Mouse (Mus musculus) midbrain, embryonic 10.5 days (tissue): ENCODE data around the gene Rpl29. TPM values are rescaled to one million over a fixed set of nuclear protein-coding genes. Genes with fewer than 3 reads are reported as not detected.

Source experiments
- DNase-seq: peaks from one replicate; pipeline ENCODE4 v3.0.0-alpha.2; 2017; ENCODE audit warnings: low spot score
- H3K27ac ChIP-seq: fragments of 300-500 bp; sonication (generic); replicated peaks from 2 replicates; pipeline ENCODE4 v1.5.1; 2016; ENCODE audit warnings: mild to moderate bottlenecking
- H3K27me3 ChIP-seq: fragments of 300-500 bp; sonication (generic); 2 replicates; pipeline ENCODE4 v1.6.1; 2016; ENCODE audit warnings: low read depth, mild to moderate bottlenecking; ENCODE audit not compliant: poor library complexity, severe bottlenecking
- H3K36me3 ChIP-seq: fragments of 300-500 bp; sonication (generic); 2 replicates; pipeline ENCODE4 v1.6.1; 2016; ENCODE audit warnings: mild to moderate bottlenecking, moderate library complexity
- H3K4me1 ChIP-seq: fragments of 300-500 bp; sonication (generic); 2 replicates; pipeline ENCODE4 v1.6.1; 2016
- H3K4me3 ChIP-seq: fragments of 300-500 bp; sonication (generic); 2 replicates; pipeline ENCODE4 v1.5.1; 2016; ENCODE audit warnings: mild to moderate bottlenecking, moderate library complexity
- H3K9me3 ChIP-seq: fragments of 300-500 bp; sonication (generic); replicated peaks from 2 replicates; pipeline ENCODE4 v1.6.1; 2016; ENCODE audit warnings: mild to moderate bottlenecking
- WGBS: fragments of 180-500 bp; shearing (Covaris S2); methylation state at CpG from one replicate; pipeline ENCODE4 v1.1.7; 2016; 5-methylcytosine and 5-hydroxymethylcytosine counted together
- polyA plus RNA-seq: library from polyadenylated mRNA; unstranded; fragments of >200 nt; fragmentation: Nextera tagmentation; extraction: Ambion mirVana; gene quantifications from 2 replicates; pipeline ENCODE4 v1.2.1, GENCODE M21; 2016

Rpl29 gene
- polyA plus RNA-seq, 1 experiment from 2014 or later = 1,015 TPM

DNA sequence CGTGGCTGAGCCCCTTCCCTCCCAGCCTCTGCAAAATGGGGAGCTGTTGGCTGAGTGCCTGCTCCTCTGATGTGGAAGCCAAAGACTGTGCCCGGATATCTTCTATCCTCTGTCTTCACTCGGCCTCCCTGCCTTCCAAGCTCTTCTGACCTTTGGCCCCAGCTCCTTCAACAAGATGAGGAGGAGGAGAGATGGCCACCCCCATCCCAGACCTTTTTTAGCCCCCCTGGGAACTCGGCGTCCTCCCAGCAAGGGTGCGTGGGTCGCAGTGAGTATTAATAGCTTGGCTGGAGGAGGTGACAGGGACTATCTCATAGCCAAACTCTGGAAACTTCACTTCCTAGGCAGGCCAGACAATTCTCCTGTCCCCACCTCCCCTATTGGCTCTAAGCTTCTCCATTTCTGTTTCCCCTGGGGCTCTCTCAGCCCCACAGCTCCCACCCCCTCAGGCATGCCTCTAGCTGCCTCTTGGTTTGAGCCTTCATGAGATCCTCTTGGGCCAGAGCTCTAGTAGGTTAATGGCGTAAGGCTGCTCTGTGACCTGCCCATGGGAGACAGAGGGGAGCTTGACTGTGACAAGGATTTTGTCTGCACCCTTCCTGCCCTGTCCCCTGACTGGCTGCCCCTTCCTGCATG, 22.7 kb upstream of the Rpl29 start:
- Histone ChIP-seq H3K4me3 (no peak overlapping the region), H3K36me3 (no peaks in the 10 kb centered on the region), H3K27me3 (no peaks in the 10 kb centered on the region), H3K4me1 (peaks cover 21% of the 10 kb centered on the region), H3K27ac (peak overlapping the region; percentile 4; the same call in 1 of the 2 replicates), H3K9me3 (0 out of 2 replicates have a peak, but pooled peaks cover 3% of the 10 kb centered on the region)
- DNase-seq = no peak
- WGBS = 69% methylated on average over 8 of the region's 8 CpGs

DNA sequence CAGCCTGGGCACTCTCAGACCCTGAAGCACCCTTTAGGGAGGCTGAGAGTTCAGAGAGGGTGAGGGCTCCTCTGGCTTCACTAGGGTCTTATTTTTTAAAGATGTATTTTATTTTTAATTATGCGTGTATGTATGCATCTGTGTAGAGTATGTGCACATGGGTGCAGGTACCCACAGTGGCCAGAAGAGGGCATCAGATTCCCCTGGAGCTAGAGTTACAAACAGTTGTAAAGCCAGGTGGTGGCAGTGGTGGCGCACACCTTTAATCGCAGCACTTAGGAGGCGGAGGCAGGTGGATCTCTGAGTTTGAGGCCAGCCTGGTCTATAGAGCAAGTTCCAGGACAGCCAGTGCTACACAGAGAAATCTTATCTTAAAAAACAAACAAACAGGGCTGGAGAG, 20.2 kb upstream of the Rpl29 start:
- Histone ChIP-seq H3K36me3 (no peaks in the 10 kb centered on the region), H3K27ac (no peak overlapping the region), H3K27me3 (no peaks in the 10 kb centered on the region), H3K4me3 (no peak overlapping the region), H3K9me3 (0 out of 2 replicates have a peak, but pooled peaks cover 3% of the 10 kb centered on the region), H3K4me1 (peaks cover 21% of the 10 kb centered on the region)
- DNase-seq = no peak
- 94% methylated on average over 4 of the region's 4 CpGs for WGBS

DNA sequence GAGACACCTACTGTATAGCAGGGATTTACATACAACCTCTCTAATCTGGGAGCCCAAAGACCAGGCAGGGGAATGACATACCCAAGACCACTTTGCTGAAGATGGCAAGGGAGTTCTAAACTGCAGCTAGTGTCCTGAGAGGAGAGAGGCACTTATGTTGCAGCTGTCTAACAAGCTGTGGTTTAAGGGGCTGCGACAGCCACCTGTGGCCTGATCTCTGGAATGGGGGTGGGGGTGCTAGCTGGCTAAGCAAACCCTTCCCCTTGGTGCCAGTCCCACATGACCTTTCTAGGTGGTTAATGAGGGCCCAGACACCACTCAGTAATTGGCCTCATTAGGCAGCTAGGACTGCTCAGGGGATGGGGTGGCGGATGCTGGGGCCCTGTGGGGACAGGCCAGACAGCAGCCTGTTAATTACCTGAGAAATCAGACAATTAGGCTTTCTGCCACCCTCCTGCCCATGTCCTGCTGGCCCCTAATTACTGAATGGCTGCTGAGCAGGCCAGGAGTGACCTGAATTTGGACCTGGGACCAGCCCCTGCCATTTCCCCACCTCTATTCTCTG, 19.1 kb upstream of the Rpl29 start:
- Histone ChIP-seq H3K4me3 (no peak overlapping the region), H3K27ac (no peak overlapping the region), H3K27me3 (no peaks in the 10 kb centered on the region), H3K4me1 (peaks cover 18% of the 10 kb centered on the region), H3K9me3 (0 out of 2 replicates have a peak, but pooled peaks cover 3% of the 10 kb centered on the region), H3K36me3 (no peaks in the 10 kb centered on the region)
- no peak for DNase-seq
- WGBS = 81% methylated on average over 2 of the region's 2 CpGs

DNA sequence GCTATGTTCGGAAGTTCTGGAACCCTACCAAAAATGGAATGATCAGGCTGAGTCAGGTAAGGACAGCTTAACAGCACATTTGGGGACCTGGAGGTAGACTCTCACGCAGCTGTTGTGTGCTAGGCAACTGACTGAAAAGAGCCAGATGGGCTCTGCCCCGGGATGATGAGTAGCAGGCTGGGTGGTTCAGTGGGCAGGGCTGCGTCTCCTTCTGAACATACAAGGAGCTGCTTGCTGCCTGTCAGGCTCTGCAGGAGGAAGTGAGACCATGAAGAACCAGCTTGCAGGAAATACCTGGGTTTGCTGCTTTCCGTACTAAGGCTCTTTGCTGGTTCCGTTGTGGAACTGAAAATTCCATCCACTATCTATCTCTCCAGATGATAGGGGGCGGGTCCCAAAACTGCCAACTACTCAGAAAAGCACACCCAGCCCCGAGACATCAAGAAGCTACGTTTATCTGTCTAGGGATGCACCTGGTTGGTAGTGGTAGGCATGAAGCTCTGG, 18.1 kb upstream of the Rpl29 start:
- peaks cover 11% of the 10 kb centered on the region for H3K4me1 ChIP-seq
- no peaks in the 10 kb centered on the region for H3K27me3 ChIP-seq
- no peak overlapping the region for H3K27ac ChIP-seq
- no peak overlapping the region for H3K4me3 ChIP-seq
- DNase-seq = no peak
- 0 out of 2 replicates have a peak, but pooled peaks cover 3% of the 10 kb centered on the region for H3K9me3 ChIP-seq
- H3K36me3 ChIP-seq = no peaks in the 10 kb centered on the region
- WGBS = 83% methylated on average over 9 of the region's 9 CpGs

DNA sequence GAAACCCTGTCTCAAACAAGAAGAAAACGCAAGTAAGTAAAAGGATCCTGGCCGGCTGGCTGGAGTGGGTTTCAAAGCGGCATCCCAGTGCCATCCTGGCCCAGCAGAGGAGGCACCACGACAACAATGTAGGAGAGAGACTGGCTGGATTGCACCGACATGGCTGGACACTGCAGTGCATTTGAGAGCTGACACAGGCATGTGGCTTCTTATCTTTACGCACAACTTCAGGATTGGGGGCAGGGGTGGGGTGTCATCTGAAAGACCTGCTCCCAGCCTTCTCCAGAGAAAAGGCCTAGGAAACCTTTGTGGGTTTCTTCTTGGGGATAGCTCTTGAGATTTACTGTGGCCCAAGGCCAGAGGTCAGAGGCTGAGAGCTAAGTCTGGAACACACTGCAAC, 17.5 kb upstream of the Rpl29 start:
- 85% methylated on average over 6 of the region's 6 CpGs for WGBS
- Histone ChIP-seq H3K27me3 (no peaks in the 10 kb centered on the region), H3K36me3 (no peaks in the 10 kb centered on the region), H3K27ac (0 out of 2 replicates have a peak overlapping the region, but pooled peaks have one; percentile 10), H3K4me3 (no peak overlapping the region), H3K9me3 (0 out of 2 replicates have a peak, but pooled peaks cover 3% of the 10 kb centered on the region), H3K4me1 (peaks cover 5% of the 10 kb centered on the region; the same call in 1 of the 2 replicates)
- DNase-seq = no peak

DNA sequence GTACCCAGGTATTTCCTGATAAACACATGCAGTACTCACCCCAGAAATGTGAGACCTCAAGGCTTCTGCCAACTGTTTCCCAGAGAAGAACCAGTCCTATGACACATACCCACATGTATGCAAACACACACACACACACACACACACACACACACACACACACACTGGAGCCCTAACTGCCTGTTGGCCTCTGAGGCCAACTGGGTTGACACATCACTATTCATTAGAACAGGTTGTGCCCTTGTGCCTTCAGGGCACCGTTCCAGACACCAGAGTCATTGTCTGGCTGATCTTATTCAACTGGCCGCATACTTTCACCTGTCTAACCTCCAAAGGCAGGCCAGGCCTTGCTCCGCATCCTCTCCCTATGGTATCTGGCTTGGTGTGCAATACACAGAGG, 17.0 kb upstream of the Rpl29 start:
- 83% methylated on average over 3 of the region's 3 CpGs for WGBS
- Histone ChIP-seq H3K27ac (no peak overlapping the region), H3K36me3 (no peaks in the 10 kb centered on the region), H3K4me3 (no peak overlapping the region), H3K9me3 (0 out of 2 replicates have a peak, but pooled peaks cover 3% of the 10 kb centered on the region), H3K27me3 (peaks cover under 1% of the 10 kb centered on the region; the same call in 1 of the 2 replicates), H3K4me1 (peaks cover 7% of the 10 kb centered on the region)
- no peak for DNase-seq

DNA sequence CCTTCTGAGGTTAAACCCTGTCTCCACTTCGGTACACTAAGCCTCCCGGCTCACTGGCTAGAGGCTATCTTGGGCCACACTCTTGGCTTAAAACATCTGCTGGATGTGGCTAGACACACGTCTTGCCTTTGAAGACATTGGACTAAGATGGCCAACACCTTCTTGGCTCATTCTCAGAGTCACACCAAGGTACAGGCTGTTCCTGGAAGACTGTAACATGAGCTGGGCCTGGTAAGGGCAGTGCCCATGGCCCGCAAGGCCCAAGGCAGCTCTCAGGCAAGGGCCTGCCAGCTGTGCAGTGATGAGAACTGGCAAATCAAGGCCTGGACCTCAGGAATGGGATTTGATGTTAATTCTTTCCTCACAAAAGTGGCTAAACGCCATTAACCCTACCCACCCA, 15.6 kb upstream of the Rpl29 start:
- DNase-seq = no peak
- H3K36me3 ChIP-seq = no peaks in the 10 kb centered on the region
- no peak overlapping the region for H3K4me3 ChIP-seq
- H3K4me1 ChIP-seq = peaks cover 21% of the 10 kb centered on the region
- H3K9me3 ChIP-seq = 0 out of 2 replicates have a peak, but pooled peaks cover 3% of the 10 kb centered on the region
- peak overlapping the region; percentile 38; the same call in 1 of the 2 replicates for H3K27ac ChIP-seq
- 88% methylated on average over 5 of the region's 5 CpGs for WGBS
- H3K27me3 ChIP-seq = peaks cover 11% of the 10 kb centered on the region; the same call in 1 of the 2 replicates

DNA sequence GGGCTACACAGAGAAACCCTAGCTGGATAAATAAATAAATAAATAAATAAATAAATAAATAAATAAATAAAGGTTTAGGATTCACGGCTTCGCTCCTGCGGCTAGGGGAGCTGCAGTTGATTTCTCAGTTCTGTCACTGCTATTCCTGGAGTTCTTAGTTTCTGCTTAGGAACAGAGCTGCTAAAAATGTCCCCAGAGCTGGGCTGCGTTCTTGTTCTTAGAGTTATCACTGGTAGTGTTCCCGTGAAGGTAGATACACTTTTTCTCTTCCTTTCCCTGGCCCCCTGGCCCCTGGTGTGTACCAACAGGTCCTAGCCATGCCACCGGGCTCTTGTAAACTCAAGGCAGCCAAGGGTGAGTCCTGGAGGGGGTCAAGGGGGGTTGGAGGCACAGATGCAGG, 12.4 kb upstream of the Rpl29 start:
- H3K9me3 ChIP-seq = no peaks in the 10 kb centered on the region
- no peak for DNase-seq
- no peaks in the 10 kb centered on the region for H3K36me3 ChIP-seq
- H3K27me3 ChIP-seq = peaks cover 22% of the 10 kb centered on the region
- peak overlapping the region; percentile 81; the same call in 1 of the 2 replicates for H3K27ac ChIP-seq
- peaks cover 48% of the 10 kb centered on the region for H3K4me1 ChIP-seq
- no peak overlapping the region for H3K4me3 ChIP-seq
- WGBS = 86% methylated on average over 6 of the region's 6 CpGs

DNA sequence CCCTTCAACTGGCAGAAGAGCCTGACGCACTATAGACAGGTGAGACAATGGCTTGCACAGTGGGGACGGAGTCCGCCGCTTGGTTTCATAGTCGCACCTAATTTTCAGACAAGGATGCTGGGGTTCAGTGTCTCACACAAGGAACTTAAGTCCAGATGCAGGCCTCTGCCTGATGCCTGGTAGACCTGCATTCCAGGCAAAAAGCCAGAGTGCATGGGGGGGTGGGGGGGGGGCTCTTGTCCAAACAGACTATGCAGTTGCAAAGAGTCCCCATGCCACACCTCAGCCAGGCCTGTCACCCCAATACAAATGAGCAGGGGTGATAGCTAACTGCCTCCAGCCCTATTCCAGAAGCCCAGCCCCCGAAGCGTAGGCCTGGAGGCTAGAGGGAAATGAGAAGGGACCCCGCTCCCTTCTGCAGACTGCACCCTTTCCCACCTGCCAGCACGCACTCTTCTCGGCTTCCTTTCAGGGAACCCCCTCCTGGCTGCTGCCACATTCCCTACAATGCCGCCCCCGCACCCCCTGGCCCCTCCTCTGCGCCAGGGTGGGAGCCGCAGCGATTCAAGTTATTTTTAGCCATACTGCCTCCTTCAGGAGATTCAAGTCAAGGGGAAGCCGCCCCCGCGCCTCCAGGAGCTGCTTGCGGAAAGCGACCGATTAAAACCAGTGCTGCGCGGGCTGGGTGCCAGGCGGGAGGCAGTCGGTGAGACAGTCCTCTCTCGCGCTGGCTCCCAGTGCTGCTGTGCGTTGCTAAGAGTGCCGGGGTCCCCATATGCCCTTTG, 11.2 kb upstream of the Rpl29 start:
- Histone ChIP-seq H3K4me3 (peak overlapping the region; percentile 46), H3K9me3 (no peaks in the 10 kb centered on the region), H3K27ac (peak overlapping the region; percentile 81), H3K36me3 (no peaks in the 10 kb centered on the region), H3K27me3 (peaks cover 22% of the 10 kb centered on the region), H3K4me1 (peaks cover 53% of the 10 kb centered on the region)
- peak; percentile 63 for DNase-seq
- 18% methylated on average over 29 of the region's 29 CpGs for WGBS

DNA sequence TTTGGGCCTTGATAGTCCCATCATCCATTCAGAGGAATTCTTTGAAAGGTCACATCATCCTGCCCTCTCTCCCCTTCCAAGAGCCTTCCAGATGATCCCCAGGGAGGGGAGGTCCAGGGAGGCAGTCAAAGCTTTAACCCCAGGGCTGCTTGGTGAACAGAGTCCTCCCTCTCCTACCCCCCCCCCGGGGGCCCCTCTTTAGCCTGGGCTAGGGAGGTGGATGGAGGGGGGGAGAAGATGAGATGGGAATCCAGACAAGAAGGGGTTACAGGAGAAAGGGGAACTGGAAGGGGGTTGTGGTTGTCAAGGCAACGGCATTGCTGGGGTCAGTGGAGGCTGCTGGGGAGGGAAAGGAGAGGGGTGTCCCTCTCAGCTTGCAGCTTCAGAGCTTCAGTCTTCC, 8.6 kb upstream of the Rpl29 start:
- H3K27me3 ChIP-seq = peaks cover 22% of the 10 kb centered on the region
- H3K4me1 ChIP-seq = peaks cover 53% of the 10 kb centered on the region
- peak overlapping the region; percentile 38; the same call in 1 of the 2 replicates for H3K4me3 ChIP-seq
- H3K36me3 ChIP-seq = no peaks in the 10 kb centered on the region
- DNase-seq = peak; percentile 88
- H3K27ac ChIP-seq = peak overlapping the region; percentile 85
- 0% methylated on average over 2 of the region's 2 CpGs for WGBS
- H3K9me3 ChIP-seq = no peaks in the 10 kb centered on the region

DNA sequence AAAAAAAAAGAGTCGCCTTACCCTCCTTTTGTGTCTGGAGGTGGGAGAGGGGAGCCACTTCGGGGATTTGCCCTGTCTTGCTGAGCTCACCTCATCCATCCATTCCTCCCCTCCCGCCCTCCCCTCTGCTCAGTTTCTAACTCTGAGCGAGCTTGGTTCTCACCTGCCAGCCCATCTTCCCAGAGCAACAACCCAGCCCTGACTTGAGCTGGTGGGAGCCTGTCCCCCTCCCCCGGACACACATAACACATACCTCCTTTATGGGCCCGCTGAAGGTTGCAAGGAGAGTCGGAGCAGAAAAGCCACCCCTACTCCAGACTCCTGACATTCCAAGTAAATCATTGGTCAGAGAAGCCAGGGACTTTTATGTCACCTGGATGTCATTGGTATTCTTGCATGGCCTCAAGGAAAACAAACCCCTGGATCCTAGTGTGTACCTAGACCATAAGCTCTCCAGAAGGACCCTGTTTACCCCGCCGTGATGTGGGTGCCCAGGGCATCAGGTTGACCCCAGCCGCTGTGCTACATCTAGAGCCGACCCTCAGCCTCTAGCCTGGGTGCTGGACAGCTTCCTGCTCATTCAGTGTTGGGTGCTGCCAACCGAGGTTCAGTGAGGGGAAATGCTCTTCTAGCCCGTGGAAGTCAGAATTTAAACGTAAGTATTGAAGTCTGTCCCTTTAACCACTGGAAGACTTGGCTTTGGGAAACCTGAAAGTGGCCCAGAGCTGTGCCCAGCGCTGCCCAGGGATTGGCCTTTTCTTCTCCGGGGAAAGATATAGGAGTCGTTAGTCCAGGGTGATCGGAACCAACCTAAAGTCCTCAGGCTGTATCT, 8.0 kb upstream of the Rpl29 start:
- Histone ChIP-seq H3K36me3 (no peaks in the 10 kb centered on the region), H3K27ac (peak overlapping the region; percentile 85), H3K4me3 (peak overlapping the region; percentile 38), H3K9me3 (no peaks in the 10 kb centered on the region), H3K4me1 (peaks cover 53% of the 10 kb centered on the region), H3K27me3 (peaks cover 22% of the 10 kb centered on the region)
- DNase-seq = no peak
- 4% methylated on average over 18 of the region's 18 CpGs for WGBS

DNA sequence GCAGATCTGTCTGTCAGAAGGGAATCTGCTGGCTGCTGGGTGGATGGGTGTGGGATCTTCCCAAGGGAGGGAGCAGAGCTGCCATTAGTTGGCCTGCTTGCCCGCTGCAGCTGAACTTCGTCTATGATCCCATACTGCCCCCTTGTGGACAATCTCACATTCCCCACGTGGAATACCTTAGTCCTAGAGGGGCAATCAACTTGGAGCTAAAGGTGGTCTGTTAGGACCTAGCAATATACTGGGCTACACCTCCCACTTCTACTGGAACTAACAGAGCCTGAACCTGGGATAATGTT, 7.4 kb upstream of the Rpl29 start:
- 0% methylated on average over 3 of the region's 3 CpGs for WGBS
- no peaks in the 10 kb centered on the region for H3K36me3 ChIP-seq
- peak overlapping the region; percentile 38 for H3K4me3 ChIP-seq
- H3K27me3 ChIP-seq = peaks cover 22% of the 10 kb centered on the region
- peak; percentile 90 for DNase-seq
- H3K4me1 ChIP-seq = peaks cover 53% of the 10 kb centered on the region
- H3K9me3 ChIP-seq = no peaks in the 10 kb centered on the region
- peak overlapping the region; percentile 85 for H3K27ac ChIP-seq
